Mouse (Mus musculus) liver, embryonic 12.5 days (tissue): ENCODE results near the gene Zswim5. TPM values are rescaled to one million over a fixed set of nuclear protein-coding genes. Genes with fewer than 3 reads are reported as not detected.

ENCODE experiments used
- ATAC-seq: fragments of 200-750 bp; cut with Nextera tagmentation; 2 replicates; pipeline ENCODE4 v1.8.0; 2017; ENCODE audit warnings: moderate number of reproducible peaks, mild to moderate bottlenecking, moderate library complexity
- H3K27ac ChIP-seq: fragments of 300-500 bp; sonication (generic); 2 replicates; pipeline ENCODE4 v1.5.1; 2016; ENCODE audit warnings: mild to moderate bottlenecking
- H3K27me3 ChIP-seq: fragments of 300-500 bp; sonication (generic); replicated peaks from 2 replicates; pipeline ENCODE4 v1.6.1; 2016; ENCODE audit warnings: mild to moderate bottlenecking, moderate library complexity
- H3K36me3 ChIP-seq: fragments of 300-500 bp; sonication (generic); 2 replicates; pipeline ENCODE4 v1.6.1; 2016; ENCODE audit warnings: mild to moderate bottlenecking, moderate library complexity
- H3K4me1 ChIP-seq: fragments of 300-500 bp; sonication (generic); 2 replicates; pipeline ENCODE4 v1.6.1; 2016
- H3K4me2 ChIP-seq: fragments of 300-500 bp; sonication (generic); 2 replicates; pipeline ENCODE4 v1.6.1; 2016; ENCODE audit warnings: mild to moderate bottlenecking, moderate library complexity
- H3K4me3 ChIP-seq: fragments of 300-500 bp; sonication (generic); 2 replicates; pipeline ENCODE4 v1.5.1; 2016; ENCODE audit warnings: mild to moderate bottlenecking, moderate library complexity
- H3K9ac ChIP-seq: fragments of 300-500 bp; sonication (generic); 2 replicates; pipeline ENCODE4 v1.6.1; 2016; ENCODE audit warnings: mild to moderate bottlenecking, moderate library complexity
- H3K9me3 ChIP-seq: fragments of 300-500 bp; sonication (generic); replicated peaks from 2 replicates; pipeline ENCODE4 v1.6.1; 2016; ENCODE audit warnings: mild to moderate bottlenecking, moderate library complexity
- WGBS: fragments of 180-500 bp; shearing (Covaris S2); methylation state at CpG from one replicate; pipeline ENCODE4 v1.1.7; 2016; ENCODE audit not compliant: insufficient replicate concordance; 5-methylcytosine and 5-hydroxymethylcytosine counted together
- polyA plus RNA-seq: library from polyadenylated mRNA; unstranded; fragments of >200 nt; fragmentation: Nextera tagmentation; extraction: Ambion mirVana; gene quantifications from 2 replicates; pipeline ENCODE4 v1.2.1, GENCODE M21; 2016

Zswim5 gene
- polyA plus RNA-seq, 1 experiment from 2014 or later = 0.15 TPM

DNA sequence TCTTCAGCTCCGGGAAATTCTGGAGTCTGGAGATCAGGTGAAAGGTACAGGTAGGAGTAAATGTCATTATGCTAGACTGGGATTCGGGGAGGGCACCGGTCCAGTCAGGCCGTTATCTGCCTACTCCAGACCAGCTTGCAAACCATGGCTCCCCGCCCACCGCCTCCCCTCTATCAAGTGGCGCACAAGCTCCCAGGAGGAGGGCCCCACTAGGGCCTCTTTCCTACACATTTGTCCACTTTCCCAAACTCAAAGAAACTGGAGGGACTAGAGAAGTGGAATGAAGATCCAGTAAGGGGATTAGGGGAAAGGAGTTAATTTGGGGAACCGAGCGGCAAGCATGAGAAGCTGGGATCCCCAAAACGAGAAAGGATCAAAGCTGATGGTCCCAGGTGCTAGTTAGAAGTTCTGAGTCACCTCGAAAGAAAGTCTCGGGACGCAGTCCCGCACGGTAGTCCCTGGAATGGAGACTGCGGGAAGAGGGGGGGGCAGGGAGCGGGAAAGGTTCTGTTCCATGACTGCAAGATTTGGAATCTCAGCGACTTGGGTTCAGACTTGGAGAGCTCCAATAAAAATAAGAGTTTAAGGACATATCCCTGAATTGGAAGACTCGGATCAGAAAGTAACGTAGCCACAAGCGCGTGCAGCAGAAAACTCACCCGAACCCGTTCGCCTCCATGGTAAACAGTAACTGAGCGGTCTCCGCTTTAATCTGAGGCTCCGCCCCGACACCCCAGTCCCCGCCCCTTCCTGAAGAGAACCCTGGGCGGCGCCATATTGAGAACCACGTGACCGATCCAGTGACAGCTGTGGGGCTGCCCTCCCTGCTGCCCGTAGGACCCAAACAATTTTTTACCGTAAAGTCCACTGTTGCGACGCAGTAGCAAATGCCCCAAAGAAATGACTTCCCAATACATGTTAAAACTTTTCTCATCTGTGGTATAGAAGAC, 116.8 kb downstream of the Zswim5 start, which contains the start of gene Urod:
TSS of gene Urod (minus strand) at position 742 of the 950 bp plus-strand sequence.
- WGBS = under 1% methylated on average over 38 of the region's 38 CpGs
- peaks cover 48% of the 10 kb centered on the region for H3K4me1 ChIP-seq
- no peaks in the 10 kb centered on the region for H3K9me3 ChIP-seq
- peak within 1 kb of the TSS; percentile 99 for H3K27ac ChIP-seq
- peak within 1 kb of the TSS; percentile 92 for H3K9ac ChIP-seq
- ATAC-seq = peak; percentile 89
- peak within 1 kb of the TSS; percentile 84 for H3K4me2 ChIP-seq
- peak within 1 kb of the TSS; percentile 97 for H3K4me3 ChIP-seq
- peaks cover 61% of the 10 kb centered on the region for H3K36me3 ChIP-seq
- H3K27me3 ChIP-seq = no peaks in the 10 kb centered on the region

GRCm38 (mm10) chr4:116995131-116995797, 118.1 kb downstream of the Zswim5 start, which contains the start of gene Hectd3:
Gene Hectd3, plus strand, starts transcription at chr4:116995317.
- peak within 1 kb of the TSS; percentile 99 for H3K27ac ChIP-seq
- H3K9me3 ChIP-seq = no peaks in the 10 kb centered on the region
- H3K36me3 ChIP-seq = peaks cover 61% of the 10 kb centered on the region
- under 1% methylated on average over 55 of the region's 58 CpGs for WGBS
- no peaks in the 10 kb centered on the region for H3K27me3 ChIP-seq
- peak within 1 kb of the TSS; percentile 92 for H3K9ac ChIP-seq
- peak; percentile 66 for ATAC-seq
- peak within 1 kb of the TSS; percentile 97 for H3K4me3 ChIP-seq
- H3K4me2 ChIP-seq = peak within 1 kb of the TSS; percentile 84
- peaks cover 48% of the 10 kb centered on the region for H3K4me1 ChIP-seq

- Histone ChIP-seq H3K36me3 (peaks cover 61% of the 10 kb centered on the region), H3K9me3 (no peaks in the 10 kb centered on the region), H3K4me2 (peak overlapping the region; percentile 82), H3K4me1 (peaks cover 43% of the 10 kb centered on the region), H3K27ac (peak overlapping the region; percentile 90), H3K27me3 (no peaks in the 10 kb centered on the region), H3K4me3 (peak overlapping the region; percentile 97), H3K9ac (peak overlapping the region; percentile 92)
- WGBS = 1% methylated on average over 16 of the region's 16 CpGs
- no peak for ATAC-seq
These were observed 118.6 kb downstream of the Zswim5 start for GRCm38 (mm10) chr4:116995798-116996135.

DNA sequence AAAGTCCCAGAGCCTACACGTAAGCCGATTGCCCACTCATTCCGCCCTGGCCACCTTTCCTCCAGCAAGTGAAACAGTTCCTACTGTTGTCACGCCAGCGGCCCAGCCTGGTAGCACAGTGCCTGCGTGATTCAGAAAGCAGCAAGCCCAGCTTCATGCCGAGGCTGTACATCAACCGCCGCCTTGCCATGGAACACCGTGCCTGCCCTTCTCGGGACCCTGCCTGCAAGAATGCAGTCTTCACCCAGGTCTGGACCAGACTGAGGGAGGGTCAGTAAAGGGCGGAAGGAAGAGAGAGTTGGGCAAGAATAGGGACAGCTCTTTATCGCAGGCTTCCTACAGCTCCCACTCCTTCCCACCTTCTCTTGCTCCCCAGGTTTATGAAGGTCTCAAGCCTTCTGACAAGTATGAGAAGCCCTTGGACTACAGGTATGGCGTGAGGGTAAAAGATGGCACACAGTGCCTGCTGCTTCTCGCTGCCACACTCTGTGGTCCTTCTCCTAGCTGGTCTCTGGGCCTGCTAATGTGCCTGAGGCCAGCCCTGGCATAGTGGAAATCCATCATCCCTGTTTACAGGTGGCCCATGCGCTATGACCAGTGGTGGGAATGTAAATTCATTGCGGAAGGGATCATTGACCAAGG, 122.5 kb downstream of the Zswim5 start:
- H3K4me1 ChIP-seq = peaks cover 24% of the 10 kb centered on the region
- no peak overlapping the region for H3K27ac ChIP-seq
- H3K27me3 ChIP-seq = no peaks in the 10 kb centered on the region
- peaks cover 70% of the 10 kb centered on the region for H3K36me3 ChIP-seq
- ATAC-seq = no peak
- no peaks in the 10 kb centered on the region for H3K9me3 ChIP-seq
- H3K4me2 ChIP-seq = no peak overlapping the region
- H3K4me3 ChIP-seq = no peak overlapping the region
- H3K9ac ChIP-seq = no peak overlapping the region
- 89% methylated on average over 17 of the region's 17 CpGs for WGBS

- H3K9me3 ChIP-seq = no peaks in the 10 kb centered on the region
- no peak overlapping the region for H3K4me2 ChIP-seq
- H3K9ac ChIP-seq = no peak overlapping the region
- ATAC-seq = no peak
- no peak overlapping the region for H3K27ac ChIP-seq
- 85% methylated on average over 16 of the region's 16 CpGs for WGBS
- peaks cover 70% of the 10 kb centered on the region for H3K36me3 ChIP-seq
- H3K27me3 ChIP-seq = peaks cover under 1% of the 10 kb centered on the region; the same call in 1 of the 2 replicates
- H3K4me1 ChIP-seq = peaks cover 15% of the 10 kb centered on the region
- H3K4me3 ChIP-seq = no peak overlapping the region
These were observed 124.8 kb downstream of the Zswim5 start for GRCm38 (mm10) chr4:117001957-117002356.

DNA sequence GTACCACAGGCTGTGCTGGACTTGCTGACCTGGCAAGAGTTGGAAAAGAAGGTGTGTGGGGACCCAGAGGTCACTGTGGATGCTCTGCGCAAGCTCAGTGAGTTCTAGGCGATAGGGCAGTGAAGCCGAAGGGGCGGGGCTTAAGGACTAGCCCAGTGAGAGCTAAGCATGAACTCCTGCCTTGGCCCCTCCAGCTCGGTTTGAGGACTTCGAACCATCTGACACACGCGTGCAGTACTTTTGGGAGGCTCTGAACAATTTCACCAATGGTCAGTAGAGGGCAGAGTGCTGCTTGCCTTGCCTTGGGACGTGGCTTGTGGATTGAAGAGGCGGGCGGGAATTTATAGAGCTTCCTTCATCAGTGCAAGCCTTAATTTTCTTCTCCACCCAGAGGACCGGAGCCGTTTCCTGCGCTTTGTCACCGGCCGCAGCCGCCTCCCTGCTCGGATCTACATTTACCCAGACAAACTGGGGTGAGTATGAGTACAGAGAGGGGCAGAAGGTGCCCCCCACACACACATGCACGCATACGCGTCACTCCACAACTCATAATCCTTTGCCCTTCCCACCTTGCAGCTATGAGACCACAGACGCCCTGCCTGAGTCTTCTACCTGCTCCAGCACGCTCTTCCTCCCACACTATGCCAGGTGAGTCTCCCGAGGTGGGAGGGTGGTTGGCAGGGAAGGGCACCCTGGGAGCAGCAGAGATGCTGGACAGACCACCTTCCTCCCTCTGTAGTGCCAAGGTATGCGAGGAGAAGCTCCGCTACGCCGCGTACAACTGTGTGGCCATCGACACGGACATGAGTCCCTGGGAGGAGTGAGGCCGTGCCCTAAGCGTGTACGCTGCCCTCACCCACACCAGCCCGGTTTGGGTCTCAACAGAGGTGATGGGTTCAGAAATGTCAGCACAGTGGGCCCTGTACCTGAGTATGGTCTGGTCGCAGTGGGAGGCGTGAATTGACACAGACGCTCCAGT, 125.7 kb downstream of the Zswim5 start:
- 62% methylated on average over 38 of the region's 38 CpGs for WGBS
- Histone ChIP-seq H3K4me3 (no peak overlapping the region), H3K27me3 (peaks cover 9% of the 10 kb centered on the region; the same call in 1 of the 2 replicates), H3K4me2 (no peak overlapping the region), H3K9ac (no peak overlapping the region), H3K36me3 (peaks cover 67% of the 10 kb centered on the region), H3K4me1 (peaks cover 15% of the 10 kb centered on the region), H3K9me3 (no peaks in the 10 kb centered on the region), H3K27ac (no peak overlapping the region)
- ATAC-seq = peak; percentile 64

DNA sequence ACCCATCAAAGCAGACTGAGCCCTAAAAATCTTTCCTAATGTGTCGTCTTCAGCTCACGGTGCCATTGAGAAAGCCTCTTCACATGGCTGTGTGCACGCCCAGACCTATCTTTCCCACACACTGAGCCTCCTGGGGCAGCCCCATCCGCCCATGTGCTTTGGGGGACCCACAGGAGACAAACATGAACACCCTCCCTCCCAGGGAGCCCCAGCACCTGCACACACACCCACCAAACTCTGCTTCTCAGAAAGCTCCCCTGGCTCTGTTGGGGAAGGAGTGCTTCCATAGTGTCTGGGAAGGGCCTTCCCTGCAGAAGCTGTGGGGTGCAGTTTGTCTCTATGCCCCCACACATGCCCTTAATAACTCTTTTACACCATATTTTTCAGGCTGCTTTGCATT, 127.5 kb downstream of the Zswim5 start:
- 76% methylated on average over 4 of the region's 4 CpGs for WGBS
- H3K9ac ChIP-seq = no peak overlapping the region
- H3K9me3 ChIP-seq = no peaks in the 10 kb centered on the region
- H3K4me2 ChIP-seq = no peak overlapping the region
- H3K27ac ChIP-seq = no peak overlapping the region
- peaks cover 15% of the 10 kb centered on the region for H3K4me1 ChIP-seq
- H3K27me3 ChIP-seq = peaks cover 17% of the 10 kb centered on the region; the same call in 1 of the 2 replicates
- ATAC-seq = no peak
- peaks cover 49% of the 10 kb centered on the region for H3K36me3 ChIP-seq
- no peak overlapping the region for H3K4me3 ChIP-seq

- WGBS = 68% methylated on average over 7 of the region's 7 CpGs
- no peak overlapping the region for H3K9ac ChIP-seq
- H3K4me1 ChIP-seq = peaks cover 15% of the 10 kb centered on the region
- H3K27me3 ChIP-seq = peaks cover 17% of the 10 kb centered on the region; the same call in 1 of the 2 replicates
- H3K4me3 ChIP-seq = no peak overlapping the region
- no peak for ATAC-seq
- peaks cover 38% of the 10 kb centered on the region for H3K36me3 ChIP-seq
- no peak overlapping the region for H3K27ac ChIP-seq
- H3K4me2 ChIP-seq = no peak overlapping the region
- H3K9me3 ChIP-seq = no peaks in the 10 kb centered on the region
These were observed 128.6 kb downstream of the Zswim5 start for GRCm38 (mm10) chr4:117005611-117006400.

DNA sequence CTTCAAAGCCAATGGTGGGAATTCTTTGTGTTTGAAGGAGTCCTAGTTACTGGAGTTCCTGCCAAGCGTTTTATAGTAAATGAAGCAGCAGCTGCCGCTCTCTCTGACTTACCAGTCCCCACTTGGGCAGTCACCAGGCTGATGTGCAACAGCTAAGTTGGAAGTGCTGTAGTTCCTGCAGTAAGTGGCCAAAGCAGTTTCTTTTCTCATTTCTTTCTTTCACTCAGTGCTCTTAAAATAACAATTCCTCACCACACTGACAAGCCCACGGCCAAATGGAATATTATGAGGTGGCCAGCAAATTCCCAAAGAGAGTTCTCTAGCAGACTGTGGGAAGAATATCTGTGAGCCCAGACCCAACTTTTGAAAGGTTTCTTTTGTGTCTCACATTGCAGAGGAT, 129.9 kb downstream of the Zswim5 start:
- ATAC-seq = no peak
- H3K4me2 ChIP-seq = no peak overlapping the region
- H3K27me3 ChIP-seq = peaks cover 17% of the 10 kb centered on the region; the same call in 1 of the 2 replicates
- H3K9ac ChIP-seq = no peak overlapping the region
- H3K36me3 ChIP-seq = peaks cover 28% of the 10 kb centered on the region
- no peaks in the 10 kb centered on the region for H3K9me3 ChIP-seq
- H3K27ac ChIP-seq = no peak overlapping the region
- WGBS = 73% methylated on average over 3 of the region's 3 CpGs
- H3K4me3 ChIP-seq = no peak overlapping the region
- H3K4me1 ChIP-seq = peaks cover 15% of the 10 kb centered on the region

- H3K36me3 ChIP-seq = no peaks in the 10 kb centered on the region
- H3K4me2 ChIP-seq = no peak overlapping the region
- ATAC-seq = no peak
- H3K27me3 ChIP-seq = peaks cover 17% of the 10 kb centered on the region; the same call in 1 of the 2 replicates
- no peaks in the 10 kb centered on the region for H3K9me3 ChIP-seq
- WGBS = 83% methylated on average over 5 of the region's 5 CpGs
- H3K4me1 ChIP-seq = peaks cover 6% of the 10 kb centered on the region; the same call in 1 of the 2 replicates
- H3K4me3 ChIP-seq = no peak overlapping the region
- no peak overlapping the region for H3K27ac ChIP-seq
- H3K9ac ChIP-seq = no peak overlapping the region
These were observed 133.1 kb downstream of the Zswim5 start for GRCm38 (mm10) chr4:117010231-117010630.
